Mouse (Mus musculus) embryonic facial prominence, embryonic 13.5 days (tissue): ENCODE measurements around the gene Fam81b. TPM values are rescaled to one million over a fixed set of nuclear protein-coding genes. Genes with fewer than 3 reads are reported as not detected.

Source experiments
- ATAC-seq: fragments of 200-750 bp; cut with Nextera tagmentation; 2 replicates; pipeline ENCODE4 v1.8.0; 2017; ENCODE audit warnings: low read depth; ENCODE audit not compliant: insufficient number of reproducible peaks, insufficient read depth, low FRiP score, low TSS enrichment
- H3K27ac ChIP-seq: fragments of 300-500 bp; sonication (generic); 2 replicates; pipeline ENCODE4 v1.5.1; 2015; ENCODE audit warnings: moderate library complexity, mild to moderate bottlenecking, inconsistent platforms
- H3K27me3 ChIP-seq: fragments of 300-500 bp; sonication (generic); 2 replicates; pipeline ENCODE4 v1.6.1; 2015; ENCODE audit warnings: mild to moderate bottlenecking, inconsistent platforms
- H3K36me3 ChIP-seq: fragments of 300-500 bp; sonication (generic); 2 replicates; pipeline ENCODE4 v1.6.1; 2015; ENCODE audit warnings: mild to moderate bottlenecking, inconsistent platforms
- H3K4me1 ChIP-seq: fragments of 300-500 bp; sonication (generic); 2 replicates; pipeline ENCODE4 v1.6.1; 2015; ENCODE audit warnings: inconsistent platforms
- H3K4me2 ChIP-seq: fragments of 300-500 bp; sonication (generic); 2 replicates; pipeline ENCODE4 v1.6.1; 2015; ENCODE audit warnings: moderate library complexity, mild to moderate bottlenecking, inconsistent platforms
- H3K4me3 ChIP-seq: fragments of 300-500 bp; sonication (generic); 2 replicates; pipeline ENCODE4 v1.5.1; 2015; ENCODE audit warnings: mild to moderate bottlenecking, inconsistent platforms
- H3K9ac ChIP-seq: fragments of 300-500 bp; sonication (generic); 2 replicates; pipeline ENCODE4 v1.6.1; 2015; ENCODE audit warnings: mild to moderate bottlenecking, inconsistent platforms
- H3K9me3 ChIP-seq: fragments of 300-500 bp; sonication (generic); 2 replicates; pipeline ENCODE4 v1.6.1; 2016; ENCODE audit warnings: inconsistent platforms
- WGBS: fragments of 180-500 bp; shearing (Covaris S2); methylation state at CpG from one replicate; pipeline ENCODE4 v1.1.7; 2015; ENCODE audit warnings: mixed read lengths; 5-methylcytosine and 5-hydroxymethylcytosine counted together
- microRNA-seq: library from miRNA; unstranded; fragments of <30 nt; microRNA quantifications from one replicate; pipeline ENCODE4, GENCODE M21; 2016
- polyA plus RNA-seq: library from polyadenylated mRNA; unstranded; fragments of >200 nt; fragmentation: Nextera tagmentation; extraction: Ambion mirVana; gene quantifications from 2 replicates; pipeline ENCODE4 v1.2.1, GENCODE M21; 2015

Gene Fam81b
- polyA plus RNA-seq, 1 experiment from 2014 or later: not detected

GRCm38 (mm10) chr13:76189190-76189589, 115.7 kb downstream of the Fam81b start:
- Histone ChIP-seq H3K9me3 (no peaks in the 10 kb centered on the region), H3K4me2 (no peak overlapping the region), H3K9ac (no peak overlapping the region), H3K36me3 (peaks cover 55% of the 10 kb centered on the region), H3K27me3 (no peaks in the 10 kb centered on the region), H3K4me1 (no peaks in the 10 kb centered on the region), H3K27ac (no peak overlapping the region), H3K4me3 (no peak overlapping the region)
- ATAC-seq: no peak
- WGBS: 79% methylated on average over 3 of the region's 3 CpGs

- no peaks in the 10 kb centered on the region for H3K4me1 ChIP-seq
- WGBS: 87% methylated on average over 5 of the region's 5 CpGs
- H3K4me3 ChIP-seq: no peak overlapping the region
- no peak for ATAC-seq
- H3K9ac ChIP-seq: no peak overlapping the region
- H3K27me3 ChIP-seq: no peaks in the 10 kb centered on the region
- H3K27ac ChIP-seq: no peak overlapping the region
- H3K9me3 ChIP-seq: no peaks in the 10 kb centered on the region
- H3K4me2 ChIP-seq: no peak overlapping the region
- H3K36me3 ChIP-seq: peaks cover 57% of the 10 kb centered on the region
Observed at GRCm38 (mm10) chr13:76187651-76188050, 117.2 kb downstream of the Fam81b start.

- no peaks in the 10 kb centered on the region for H3K4me1 ChIP-seq
- no peak overlapping the region for H3K4me3 ChIP-seq
- no peaks in the 10 kb centered on the region for H3K27me3 ChIP-seq
- H3K9me3 ChIP-seq: peaks cover 11% of the 10 kb centered on the region; the same call in 1 of the 2 replicates
- peaks cover 51% of the 10 kb centered on the region for H3K36me3 ChIP-seq
- no peak for ATAC-seq
- WGBS: 87% methylated on average over 5 of the region's 5 CpGs
- no peak overlapping the region for H3K27ac ChIP-seq
- H3K9ac ChIP-seq: no peak overlapping the region
- no peak overlapping the region for H3K4me2 ChIP-seq
Observed at GRCm38 (mm10) chr13:76178700-76179099, 126.2 kb downstream of the Fam81b start.

GRCm38 (mm10) chr13:76174297-76174696, 130.6 kb downstream of the Fam81b start:
- Histone ChIP-seq H3K9ac (no peak overlapping the region), H3K27me3 (no peaks in the 10 kb centered on the region), H3K4me2 (no peak overlapping the region), H3K4me3 (no peak overlapping the region), H3K36me3 (peaks cover 37% of the 10 kb centered on the region), H3K9me3 (peaks cover 11% of the 10 kb centered on the region; the same call in 1 of the 2 replicates), H3K4me1 (no peaks in the 10 kb centered on the region), H3K27ac (no peak overlapping the region)
- no peak for ATAC-seq

GRCm38 (mm10) chr13:76160587-76160986, 144.3 kb downstream of the Fam81b start:
- Histone ChIP-seq H3K9ac (no peak overlapping the region), H3K4me2 (no peak overlapping the region), H3K36me3 (peaks cover 76% of the 10 kb centered on the region), H3K4me1 (no peaks in the 10 kb centered on the region), H3K4me3 (no peak overlapping the region), H3K27me3 (no peaks in the 10 kb centered on the region), H3K9me3 (no peaks in the 10 kb centered on the region; the same call in 1 of the 2 replicates), H3K27ac (no peak overlapping the region)
- ATAC-seq: no peak
- WGBS: 75% methylated on average over 2 of the region's 2 CpGs

GRCm38 (mm10) chr13:76157508-76157907, 147.4 kb downstream of the Fam81b start:
- Histone ChIP-seq H3K4me2 (no peak overlapping the region), H3K4me3 (no peak overlapping the region), H3K27ac (no peak overlapping the region), H3K9me3 (no peaks in the 10 kb centered on the region; the same call in 1 of the 2 replicates), H3K27me3 (no peaks in the 10 kb centered on the region), H3K4me1 (no peaks in the 10 kb centered on the region), H3K9ac (no peak overlapping the region), H3K36me3 (peaks cover 62% of the 10 kb centered on the region)
- 92% methylated on average over 1 of the region's 1 CpGs for WGBS
- ATAC-seq: no peak

GRCm38 (mm10) chr13:76157099-76157498, 147.8 kb downstream of the Fam81b start:
- Histone ChIP-seq H3K4me1 (no peaks in the 10 kb centered on the region), H3K4me3 (no peak overlapping the region)

More at GRCm38 (mm10) chr13:76157099-76157498, 147.8 kb downstream of the Fam81b start:
- Histone ChIP-seq H3K27me3 (no peaks in the 10 kb centered on the region), H3K9me3 (no peaks in the 10 kb centered on the region), H3K27ac (no peak overlapping the region), H3K4me2 (no peak overlapping the region), H3K36me3 (peaks cover 58% of the 10 kb centered on the region), H3K9ac (no peak overlapping the region)
- no peak for ATAC-seq
- 96% methylated on average over 3 of the region's 3 CpGs for WGBS

Small RNA genes within 50 kb of the gene (microRNA-seq; reads per million reads assigned to microRNA genes)
- gene Gm24025: not detected

Other genes starting within 250 kb of the Fam81b start
- 0.12 TPM in 1 of 2 replicates, not detected in the other for gene Gpr150, start 248.1 kb downstream of the Fam81b start, polyA plus RNA-seq
- 10.6 TPM in 2 replicates for gene Arsk, start 206.4 kb downstream of the Fam81b start, polyA plus RNA-seq
- 15.9 and 16.4 TPM in 2 replicates for gene Ttc37, start 206.3 kb downstream of the Fam81b start, polyA plus RNA-seq
- 0.50 and 0.66 TPM in 2 replicates for gene Mctp1, start 79.5 kb upstream of the Fam81b start, polyA plus RNA-seq